Mouse (Mus musculus) megakaryocyte, embryonic 14.5 days (primary cell): ENCODE results near the gene Gimap9.

Experiments used
- FLI1 ChIP-seq: IDR thresholded peaks from 2 replicates; pipeline ENCODE4 v1.6.1; 2012; ENCODE audit warnings: low read length, inconsistent platforms, mixed read lengths
- GATA1 ChIP-seq: IDR thresholded peaks from 3 replicates; pipeline ENCODE4 v1.6.1; 2012; ENCODE audit warnings: mixed read lengths, low read length, inconsistent platforms, borderline replicate concordance

DNA sequence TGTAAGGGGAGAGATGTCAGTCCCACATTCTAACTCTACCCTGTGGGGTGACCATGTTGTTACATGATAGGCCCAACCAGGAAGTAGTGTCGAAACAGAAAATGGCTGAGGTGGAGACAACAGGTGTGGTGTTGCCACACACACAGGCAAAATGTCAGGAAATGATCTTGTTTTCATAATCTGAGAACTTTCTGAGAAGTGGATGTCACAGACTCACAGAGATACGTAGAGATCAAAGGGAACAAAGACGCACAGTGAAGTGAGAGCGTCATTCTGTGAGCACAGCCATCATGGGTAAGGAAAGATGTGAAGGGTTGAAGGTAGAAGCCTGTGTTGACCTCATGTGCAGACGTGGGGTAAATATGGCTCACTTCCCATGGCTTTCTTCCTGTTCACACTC lies 51.8 kb downstream of the Gimap9 start:
- TF ChIP-seq FLI1 (no peak), GATA1 (no peak)
